Mouse (Mus musculus) liver, embryonic 15.5 days (tissue): Measurements from ENCODE around the gene Gpam. TPM values are rescaled to one million over a fixed set of nuclear protein-coding genes. Genes with fewer than 3 reads are reported as not detected.
A peak's percentile ranks its signal among the peaks of the same experiment; 100 is the strongest.

ENCODE experiments used
- ATAC-seq: fragments of 200-750 bp; cut with Nextera tagmentation; 2 replicates; pipeline ENCODE4 v1.8.0; 2017; ENCODE audit warnings: moderate number of reproducible peaks, mild to moderate bottlenecking, moderate library complexity; ENCODE audit not compliant: insufficient read depth
- H3K27ac ChIP-seq: fragments of 300-500 bp; sonication (generic); replicated peaks from 2 replicates; pipeline ENCODE4 v1.5.1; 2015; ENCODE audit warnings: mild to moderate bottlenecking, inconsistent platforms
- H3K27me3 ChIP-seq: fragments of 300-500 bp; sonication (generic); 2 replicates; pipeline ENCODE4 v1.6.1; 2015; ENCODE audit warnings: mild to moderate bottlenecking, inconsistent platforms
- H3K36me3 ChIP-seq: fragments of 300-500 bp; sonication (generic); replicated peaks from 2 replicates; pipeline ENCODE4 v1.6.1; 2015; ENCODE audit warnings: moderate library complexity, mild to moderate bottlenecking, inconsistent platforms
- H3K4me1 ChIP-seq: fragments of 300-500 bp; sonication (generic); replicated peaks from 2 replicates; pipeline ENCODE4 v1.6.1; 2015; ENCODE audit warnings: inconsistent platforms
- H3K4me2 ChIP-seq: fragments of 300-500 bp; sonication (generic); 2 replicates; pipeline ENCODE4 v1.6.1; 2015; ENCODE audit warnings: moderate library complexity, mild to moderate bottlenecking, inconsistent platforms
- H3K4me3 ChIP-seq: fragments of 300-500 bp; sonication (generic); replicated peaks from 2 replicates; pipeline ENCODE4 v1.5.1; 2015; ENCODE audit warnings: mild to moderate bottlenecking, inconsistent platforms
- H3K9ac ChIP-seq: fragments of 300-500 bp; sonication (generic); 2 replicates; pipeline ENCODE4 v1.6.1; 2015; ENCODE audit warnings: moderate library complexity, mild to moderate bottlenecking, inconsistent platforms
- H3K9me3 ChIP-seq: fragments of 300-500 bp; sonication (generic); replicated peaks from 2 replicates; pipeline ENCODE4 v1.6.1; 2016; ENCODE audit warnings: inconsistent platforms
- WGBS: fragments of 180-500 bp; shearing (Covaris S2); methylation state at CpG from one replicate; pipeline ENCODE4 v1.1.7; 2015; ENCODE audit warnings: mixed read lengths; ENCODE audit not compliant: insufficient replicate concordance; 5-methylcytosine and 5-hydroxymethylcytosine counted together
- polyA plus RNA-seq: library from polyadenylated mRNA; unstranded; fragments of >200 nt; fragmentation: Nextera tagmentation; extraction: Ambion mirVana; gene quantifications from 2 replicates; pipeline ENCODE4 v1.2.1, GENCODE M21; 2015

Gene Gpam
- polyA plus RNA-seq, 1 experiment from 2014 or later, result 28.3 TPM

DNA sequence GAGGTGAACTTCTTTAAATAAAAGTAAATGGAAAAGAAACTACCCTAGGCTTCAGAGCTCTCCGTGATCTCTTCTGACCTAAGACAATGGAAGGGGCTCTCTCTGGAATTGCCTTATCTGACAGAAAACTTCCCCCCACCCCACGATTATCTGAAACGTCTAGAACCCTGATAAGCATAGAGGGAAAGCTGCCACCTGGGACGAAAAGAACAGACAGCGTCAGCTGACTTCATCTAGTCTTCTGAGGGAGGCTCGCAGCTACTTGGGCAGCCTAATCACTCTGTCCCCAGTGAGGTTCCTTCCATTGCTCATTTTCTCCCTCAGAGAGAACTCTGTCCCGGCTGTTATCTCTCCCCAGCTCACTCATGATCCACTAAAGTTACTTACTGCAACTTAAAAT is 36.9 kb downstream of the Gpam start:
- Histone ChIP-seq H3K9ac (no peak overlapping the region), H3K4me1 (peaks cover 43% of the 10 kb centered on the region), H3K27ac (0 out of 2 replicates have a peak overlapping the region, but pooled peaks have one; percentile 2), H3K27me3 (no peaks in the 10 kb centered on the region), H3K4me2 (no peak overlapping the region), H3K9me3 (no peaks in the 10 kb centered on the region), H3K36me3 (peaks cover 67% of the 10 kb centered on the region), H3K4me3 (no peak overlapping the region)
- ATAC-seq, result no peak
- WGBS, result 27% methylated on average over 7 of the region's 7 CpGs

DNA sequence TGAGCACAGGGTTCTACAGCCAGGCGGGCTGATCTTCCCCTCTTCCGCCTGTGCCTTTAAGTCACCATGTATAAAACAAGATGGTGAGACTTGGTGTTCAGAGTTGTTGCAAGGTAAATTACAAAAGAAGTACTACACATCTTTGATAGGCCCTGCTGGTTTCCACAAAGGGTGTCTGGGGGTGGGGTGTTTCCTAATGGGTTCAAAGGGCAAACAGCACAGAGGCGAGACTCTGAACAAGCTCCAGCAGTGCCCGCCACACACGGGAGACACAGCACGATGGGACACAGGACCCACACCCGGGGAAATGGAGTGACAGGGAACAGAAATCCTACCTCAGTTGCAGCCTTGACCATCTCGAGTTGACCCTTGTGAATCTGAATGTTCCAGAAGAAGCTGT is 39.3 kb downstream of the Gpam start:
- WGBS, result 76% methylated on average over 8 of the region's 8 CpGs
- Histone ChIP-seq H3K4me3 (no peak overlapping the region), H3K4me1 (peaks cover 48% of the 10 kb centered on the region), H3K4me2 (no peak overlapping the region), H3K27ac (no peak overlapping the region), H3K9me3 (no peaks in the 10 kb centered on the region), H3K27me3 (no peaks in the 10 kb centered on the region), H3K36me3 (peaks cover 78% of the 10 kb centered on the region), H3K9ac (no peak overlapping the region)
- no peak for ATAC-seq

DNA sequence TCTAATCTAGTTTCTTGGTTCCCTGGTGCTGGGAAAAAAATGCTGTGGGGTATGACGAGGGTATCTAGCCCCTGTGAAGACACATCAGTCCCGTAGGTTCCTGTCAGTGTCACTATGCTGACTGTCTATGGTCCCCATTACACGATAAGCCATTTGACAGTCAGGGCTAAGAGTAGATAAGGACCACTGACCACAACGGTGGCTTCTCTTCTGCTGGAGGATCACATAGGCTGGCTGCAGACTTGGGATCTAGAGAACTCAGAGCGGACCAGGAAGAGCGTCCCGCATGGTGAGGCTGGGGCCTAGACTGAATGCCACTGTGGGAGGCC is 41.2 kb downstream of the Gpam start:
- peak overlapping the region; percentile 74 for H3K27ac ChIP-seq
- peak; percentile 65 for ATAC-seq
- peaks cover 90% of the 10 kb centered on the region for H3K36me3 ChIP-seq

DNA sequence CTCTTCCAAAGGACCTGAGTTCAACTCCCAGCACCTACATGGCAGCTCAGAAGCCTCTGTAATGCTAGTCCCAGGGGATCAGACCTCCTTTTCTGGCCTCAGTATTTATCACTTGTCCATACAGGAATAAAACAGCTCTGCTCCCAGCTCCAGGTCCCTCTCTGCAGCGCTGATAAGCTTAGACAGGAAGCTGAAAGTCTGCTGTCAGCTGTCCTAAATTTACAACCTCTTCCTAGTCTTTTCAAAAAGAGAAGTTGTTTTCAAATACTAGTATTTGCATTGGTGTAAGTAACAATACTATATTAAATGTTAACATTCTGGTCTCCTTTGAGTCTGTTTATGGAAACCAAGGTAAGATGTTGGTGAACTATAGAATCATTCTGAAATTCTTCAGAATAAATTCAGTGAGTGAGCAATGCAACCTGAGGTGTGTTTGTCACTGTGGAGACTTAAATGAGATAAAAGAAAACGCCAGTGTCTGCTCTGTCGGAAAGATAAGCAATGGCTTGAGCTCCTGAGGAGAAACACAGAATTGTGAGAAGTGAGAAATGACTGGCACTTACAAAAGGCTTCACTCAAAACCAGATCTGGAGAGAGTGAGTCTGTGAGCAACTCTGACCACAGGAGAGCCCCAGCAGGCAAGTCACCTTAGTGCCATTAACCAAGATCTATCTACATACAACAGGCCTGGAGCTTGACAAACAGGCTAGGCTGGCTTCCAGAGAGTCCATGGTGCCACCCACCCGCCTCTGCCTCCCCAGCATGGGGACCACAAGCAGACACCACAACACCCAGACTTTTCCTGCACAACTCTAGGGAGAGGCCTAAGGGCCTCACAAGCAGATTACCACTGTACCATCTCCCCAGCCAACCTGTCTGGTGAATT is 41.8 kb downstream of the Gpam start:
- peak overlapping the region; percentile 74 for H3K27ac ChIP-seq

More for the DNA sequence above, 41.2 kb downstream of the Gpam start:
- Histone ChIP-seq H3K4me2 (peak overlapping the region; percentile 29), H3K9me3 (no peaks in the 10 kb centered on the region), H3K4me3 (no peak overlapping the region), H3K27me3 (no peaks in the 10 kb centered on the region), H3K9ac (no peak overlapping the region), H3K4me1 (peaks cover 34% of the 10 kb centered on the region)
- 17% methylated on average over 7 of the region's 7 CpGs for whole genome bisulfite sequencing

DNA sequence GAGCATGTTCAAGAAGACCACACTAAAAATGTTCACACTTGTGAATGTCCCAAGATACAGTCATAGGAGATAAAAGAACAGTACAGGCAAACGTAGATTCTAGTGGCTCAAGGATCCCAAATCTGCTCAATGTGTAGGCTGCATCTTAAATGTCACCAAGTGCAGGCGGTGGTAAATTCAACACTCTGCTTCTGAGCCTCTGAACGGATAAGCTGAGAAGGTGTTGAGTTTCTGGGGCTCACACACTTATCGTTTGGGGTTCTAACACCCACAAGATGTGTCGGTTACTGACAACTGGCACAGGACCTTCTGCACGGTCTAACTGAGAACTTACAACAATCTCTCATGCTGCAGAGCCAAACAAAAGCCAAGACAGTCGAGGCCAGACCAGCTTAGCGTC is 50.2 kb downstream of the Gpam start:
- H3K4me1 ChIP-seq, result no peaks in the 10 kb centered on the region
- 73% methylated on average over 8 of the region's 8 CpGs for WGBS
- H3K4me3 ChIP-seq, result no peak overlapping the region
- H3K4me2 ChIP-seq, result no peak overlapping the region
- H3K9ac ChIP-seq, result no peak overlapping the region
- H3K27me3 ChIP-seq, result no peaks in the 10 kb centered on the region
- ATAC-seq, result no peak
- no peaks in the 10 kb centered on the region for H3K9me3 ChIP-seq
- no peak overlapping the region for H3K27ac ChIP-seq
- peaks cover 92% of the 10 kb centered on the region for H3K36me3 ChIP-seq

More for the DNA sequence above, 41.8 kb downstream of the Gpam start:
- peak; percentile 49 for ATAC-seq
- H3K9me3 ChIP-seq, result no peaks in the 10 kb centered on the region
- peak overlapping the region; percentile 29 for H3K4me2 ChIP-seq
- no peak overlapping the region for H3K9ac ChIP-seq
- H3K36me3 ChIP-seq, result peaks cover 88% of the 10 kb centered on the region
- WGBS, result 20% methylated on average over 4 of the region's 4 CpGs
- peaks cover 28% of the 10 kb centered on the region for H3K4me1 ChIP-seq
- no peak overlapping the region for H3K4me3 ChIP-seq
- H3K27me3 ChIP-seq, result no peaks in the 10 kb centered on the region

DNA sequence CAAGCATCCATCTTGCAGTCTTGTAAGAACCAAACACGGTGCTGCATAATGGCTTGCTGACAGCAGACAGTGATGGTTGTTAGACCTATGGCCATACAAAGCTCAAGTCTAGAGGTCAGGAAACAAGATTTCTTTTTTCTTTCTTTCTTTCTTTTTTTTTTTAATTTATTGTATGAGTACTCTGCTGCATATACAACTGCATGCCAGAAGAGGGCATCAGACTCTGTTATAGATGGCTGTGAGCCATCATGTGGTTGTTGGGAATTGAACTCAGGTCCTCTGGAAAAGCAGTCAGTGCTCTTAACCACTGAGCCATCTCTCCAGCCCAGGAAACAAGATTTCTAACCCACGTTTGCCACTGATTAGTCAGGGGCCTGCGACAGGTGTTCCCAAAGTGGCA is 54.0 kb downstream of the Gpam start:
- Histone ChIP-seq H3K4me1 (no peaks in the 10 kb centered on the region), H3K4me2 (no peak overlapping the region), H3K36me3 (peaks cover 92% of the 10 kb centered on the region), H3K9ac (no peak overlapping the region), H3K27ac (no peak overlapping the region), H3K27me3 (no peaks in the 10 kb centered on the region), H3K9me3 (no peaks in the 10 kb centered on the region), H3K4me3 (no peak overlapping the region)
- 72% methylated on average over 3 of the region's 3 CpGs for WGBS
- no peak for ATAC-seq

DNA sequence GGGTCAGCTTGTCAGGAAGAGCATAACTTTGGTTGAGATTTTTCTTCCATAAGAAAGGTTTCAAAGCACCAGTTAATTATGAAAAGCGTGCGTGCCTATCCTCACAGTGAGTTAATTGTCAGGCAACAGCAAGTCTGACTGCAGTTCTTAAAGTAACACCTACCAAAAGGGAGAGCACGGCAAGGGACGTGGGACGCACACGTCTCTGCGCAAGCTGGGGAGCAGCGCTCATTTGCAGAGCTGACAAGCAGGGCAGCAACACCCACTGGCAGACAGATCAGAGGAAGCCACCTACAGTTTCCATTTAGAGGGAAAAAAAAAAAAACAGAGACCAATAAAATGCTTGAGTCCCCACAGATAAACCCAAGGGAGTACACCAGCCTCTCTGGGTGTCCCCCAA is 58.0 kb downstream of the Gpam start:
- Histone ChIP-seq H3K9me3 (no peaks in the 10 kb centered on the region), H3K4me2 (no peak overlapping the region), H3K4me3 (no peak overlapping the region), H3K27ac (no peak overlapping the region), H3K9ac (no peak overlapping the region), H3K4me1 (no peaks in the 10 kb centered on the region), H3K36me3 (peaks cover 63% of the 10 kb centered on the region), H3K27me3 (no peaks in the 10 kb centered on the region)
- no peak for ATAC-seq
- 81% methylated on average over 8 of the region's 8 CpGs for WGBS

DNA sequence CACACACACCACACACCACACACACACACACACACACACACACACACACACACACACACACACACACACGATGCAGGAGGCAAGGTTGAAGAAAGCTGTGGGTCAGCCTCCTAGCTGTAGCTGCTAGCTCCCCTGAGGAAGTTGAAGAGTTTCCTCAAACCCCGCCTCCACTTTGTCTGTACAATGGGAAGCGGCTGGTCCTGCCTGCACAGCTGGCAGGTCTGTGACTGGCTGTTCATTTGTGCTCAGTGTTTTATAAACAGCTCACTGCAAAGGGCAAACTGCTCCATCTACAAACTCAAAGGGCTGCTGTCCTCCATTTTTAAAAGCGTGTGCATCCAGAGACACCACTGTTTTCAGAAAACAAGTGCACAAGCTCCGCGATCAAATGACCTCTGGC is 63.8 kb downstream of the Gpam start:
- no peaks in the 10 kb centered on the region for H3K9me3 ChIP-seq

DNA sequence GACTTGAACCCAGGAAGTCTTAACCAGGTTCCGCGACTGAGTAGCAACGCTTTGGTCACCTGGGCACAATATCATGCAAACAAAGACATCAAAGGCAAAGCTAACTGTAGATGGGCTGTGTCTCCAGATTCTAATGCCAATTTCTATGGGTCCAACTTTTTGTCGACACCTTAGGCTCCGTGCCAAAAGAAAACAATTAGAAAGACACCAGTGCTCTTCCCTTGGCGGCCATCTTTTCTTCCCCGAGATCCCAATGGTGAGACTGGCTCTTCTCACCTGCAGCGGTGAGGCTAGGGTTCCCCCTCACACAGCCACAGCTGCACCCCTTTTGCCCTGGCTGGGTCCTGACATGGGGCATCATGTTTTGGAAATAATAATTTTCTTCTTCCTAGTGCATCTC is 64.5 kb downstream of the Gpam start:
- Histone ChIP-seq H3K9ac (no peak overlapping the region), H3K4me2 (no peak overlapping the region), H3K36me3 (0 out of 2 replicates have a peak, but pooled peaks cover 7% of the 10 kb centered on the region), H3K9me3 (no peaks in the 10 kb centered on the region), H3K4me1 (peaks cover 15% of the 10 kb centered on the region), H3K27ac (no peak overlapping the region), H3K4me3 (no peak overlapping the region), H3K27me3 (no peaks in the 10 kb centered on the region)
- 78% methylated on average over 8 of the region's 8 CpGs for WGBS
- no peak for ATAC-seq

More for the DNA sequence above, 63.8 kb downstream of the Gpam start:
- H3K4me2 ChIP-seq, result no peak overlapping the region
- H3K27me3 ChIP-seq, result no peaks in the 10 kb centered on the region
- H3K27ac ChIP-seq, result no peak overlapping the region
- 0 out of 2 replicates have a peak, but pooled peaks cover 7% of the 10 kb centered on the region for H3K36me3 ChIP-seq
- no peak overlapping the region for H3K4me3 ChIP-seq
- H3K4me1 ChIP-seq, result peaks cover 15% of the 10 kb centered on the region
- no peak overlapping the region for H3K9ac ChIP-seq
- 0 out of 2 replicates have a peak, but pooled peaks have one; percentile 10 for ATAC-seq
- WGBS, result 25% methylated on average over 6 of the region's 6 CpGs

DNA sequence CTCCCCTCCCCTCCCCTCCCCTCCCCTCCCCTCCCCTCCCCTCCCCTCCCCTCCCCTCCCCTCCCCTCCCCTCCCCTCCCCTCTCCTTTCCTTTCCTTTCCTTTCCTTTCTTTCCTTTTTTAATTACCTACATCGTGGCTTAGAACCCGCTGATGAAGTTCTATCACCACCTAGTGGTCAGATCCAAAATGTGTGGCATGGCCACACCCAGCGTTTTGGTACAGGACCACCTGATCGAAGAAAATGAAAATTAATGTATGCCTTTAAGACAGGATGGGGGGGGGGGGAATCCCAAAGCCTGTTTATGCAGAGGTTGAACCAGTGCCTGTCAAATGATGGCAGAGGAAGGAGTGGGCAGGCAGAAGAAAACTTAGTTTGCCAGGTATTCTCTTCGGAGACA is 65.1 kb downstream of the Gpam start:
- peak overlapping the region; percentile 23 for H3K4me2 ChIP-seq
- no peaks in the 10 kb centered on the region for H3K27me3 ChIP-seq
- no peaks in the 10 kb centered on the region for H3K9me3 ChIP-seq
- 21% methylated on average over 5 of the region's 5 CpGs for WGBS
- no peak for ATAC-seq
- H3K9ac ChIP-seq, result no peak overlapping the region
- H3K27ac ChIP-seq, result no peak overlapping the region
- peaks cover 15% of the 10 kb centered on the region for H3K4me1 ChIP-seq
- no peak overlapping the region for H3K4me3 ChIP-seq
- H3K36me3 ChIP-seq, result 0 out of 2 replicates have a peak, but pooled peaks cover 1% of the 10 kb centered on the region

DNA sequence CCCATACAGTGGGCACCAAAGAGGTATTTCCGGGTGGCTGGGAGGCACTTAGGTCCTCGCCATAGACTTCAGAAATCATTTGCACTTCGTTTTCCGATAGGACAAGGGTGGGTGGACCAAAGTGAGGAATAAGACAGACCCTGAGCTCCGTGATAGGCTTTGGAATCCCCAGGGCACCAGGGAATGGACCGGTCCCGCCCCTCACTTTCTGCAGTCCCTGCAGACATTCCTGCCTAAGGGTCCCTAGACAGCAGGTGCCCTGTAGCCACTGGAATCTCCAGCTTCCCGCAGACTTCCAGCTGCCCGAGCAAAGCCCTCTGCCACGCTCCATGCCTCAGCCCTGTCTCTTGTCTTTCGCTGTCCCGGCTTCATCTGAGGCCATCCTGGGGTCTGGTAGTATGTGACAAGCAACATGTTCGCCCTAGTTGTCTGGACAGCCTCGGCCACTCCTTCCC is 65.6 kb downstream of the Gpam start:
- Histone ChIP-seq H3K4me3 (peak overlapping the region; percentile 22), H3K9me3 (no peaks in the 10 kb centered on the region), H3K27me3 (no peaks in the 10 kb centered on the region), H3K9ac (no peak overlapping the region), H3K4me1 (peaks cover 15% of the 10 kb centered on the region), H3K27ac (no peak overlapping the region), H3K36me3 (no peaks in the 10 kb centered on the region), H3K4me2 (peak overlapping the region; percentile 63)
- WGBS, result 5% methylated on average over 14 of the region's 14 CpGs
- ATAC-seq, result peak; percentile 11; the same call in 1 of the 2 replicates
